Mouse (Mus musculus) spleen, adult 2 months (tissue): ENCODE data around the gene Ost4. TPM values are rescaled to one million over a fixed set of nuclear protein-coding genes. Genes with fewer than 3 reads are reported as not detected.

ENCODE experiments used
- DNase-seq, 2 experiments: peaks; one replicate each; pipeline versions ENCODE4 v3.0.0 to v3.0.0-alpha.2; 2012 to 2021; ENCODE audit warnings: low spot score in 2 of 2, low read depth in 1 of 2
- H3K27ac ChIP-seq: fragments of 200-500 bp; 2 replicates; pipeline ENCODE4 v1.5.1; 2012; ENCODE audit warnings: low read length, inconsistent platforms; ENCODE audit not compliant: insufficient read depth
- H3K27me3 ChIP-seq: fragments of 200-500 bp; 2 replicates; pipeline ENCODE4 v1.6.1; 2012; ENCODE audit warnings: mild to moderate bottlenecking, moderate library complexity, low read length, inconsistent platforms; ENCODE audit not compliant: control insufficient read depth, insufficient read depth
- H3K36me3 ChIP-seq: fragments of 200-500 bp; 2 replicates; pipeline ENCODE4 v1.6.1; 2012; ENCODE audit warnings: mild to moderate bottlenecking, low read length, inconsistent platforms; ENCODE audit not compliant: control insufficient read depth, insufficient read depth
- H3K4me1 ChIP-seq: fragments of 200-500 bp; 2 replicates; pipeline ENCODE4 v1.6.1; 2011; ENCODE audit warnings: inconsistent platforms; ENCODE audit not compliant: control insufficient read depth, insufficient read depth, insufficient read length
- H3K4me3 ChIP-seq: fragments of 200-500 bp; 2 replicates; pipeline ENCODE4 v1.5.1; 2011; ENCODE audit warnings: mild to moderate bottlenecking, inconsistent platforms; ENCODE audit not compliant: insufficient read depth, insufficient read length; ENCODE audit errors: extremely low read depth
- CTCF ChIP-seq: fragments of 200-500 bp; IDR thresholded peaks from 2 replicates; pipeline ENCODE4 v1.5.1; 2011; ENCODE audit warnings: mild to moderate bottlenecking, inconsistent platforms; ENCODE audit not compliant: insufficient read depth, insufficient read length, insufficient replicate concordance; ENCODE audit errors: extremely low read depth
- POLR2A ChIP-seq: fragments of 200-500 bp; IDR thresholded peaks from 2 replicates; pipeline ENCODE4 v1.6.1; 2011; ENCODE audit warnings: low read depth, low read length, inconsistent platforms
- WGBS: fragments of 180-500 bp; shearing (Covaris S2); methylation state at CpG from one replicate; pipeline ENCODE4 v1.1.7; 2018; 5-methylcytosine and 5-hydroxymethylcytosine counted together
- polyA plus RNA-seq: library from polyadenylated mRNA; depleted of rRNA; stranded (reverse); fragments of >200 nt; gene quantifications from 2 replicates; pipeline ENCODE4 v1.2.3, GENCODE M21; 2012

The Ost4 gene
- polyA plus RNA-seq, 1 experiment = 143 TPM

- Histone ChIP-seq H3K27ac (no peak overlapping the region), H3K27me3 (no peaks in the 10 kb centered on the region), H3K36me3 (peaks cover 22% of the 10 kb centered on the region), H3K4me3 (peak overlapping the region; percentile 85), H3K4me1 (peaks cover 3% of the 10 kb centered on the region; the same call in 1 of the 2 replicates)
- TF ChIP-seq POLR2A = no peak
- no peak for TF ChIP-seq CTCF
- WGBS = 64% methylated on average over 4 of the region's 4 CpGs
- DNase-seq = no peak
These were observed 42.9 kb upstream of the Ost4 start for GRCm38 (mm10) chr5:30950451-30950850.

- under 1% methylated on average over 31 of the region's 31 CpGs for WGBS
- peaks cover 6% of the 10 kb centered on the region for H3K27me3 ChIP-seq
- H3K36me3 ChIP-seq = peaks cover 15% of the 10 kb centered on the region
- H3K27ac ChIP-seq = peak overlapping the region; percentile 12
- DNase-seq = peak; percentile 59 to 90
- TF ChIP-seq CTCF = no peak
- TF ChIP-seq POLR2A = peak; percentile 7; the same call in 1 of the 2 replicates
- H3K4me3 ChIP-seq = peak overlapping the region; percentile 85
- H3K4me1 ChIP-seq = peaks cover 6% of the 10 kb centered on the region
These were observed 42.2 kb upstream of the Ost4 start for GRCm38 (mm10) chr5:30949654-30950326.

GRCm38 (mm10) chr5:30948620-30949019 lies 41.0 kb upstream of the Ost4 start:
- DNase-seq = no peak
- H3K4me1 ChIP-seq = peaks cover 6% of the 10 kb centered on the region
- H3K36me3 ChIP-seq = peaks cover 5% of the 10 kb centered on the region
- 50% methylated on average over 5 of the region's 5 CpGs for WGBS
- TF ChIP-seq CTCF = no peak
- TF ChIP-seq POLR2A = no peak
- peaks cover 6% of the 10 kb centered on the region for H3K27me3 ChIP-seq
- H3K4me3 ChIP-seq = no peak overlapping the region
- no peak overlapping the region for H3K27ac ChIP-seq

- TF ChIP-seq CTCF (no peak), POLR2A (no peak)
- H3K36me3 ChIP-seq = no peaks in the 10 kb centered on the region
- 13% methylated on average over 44 of the region's 44 CpGs for WGBS
- DNase-seq = no peak
- H3K27ac ChIP-seq = no peak within 1 kb of the TSS
- H3K4me1 ChIP-seq = peaks cover 6% of the 10 kb centered on the region
- peaks cover 6% of the 10 kb centered on the region for H3K27me3 ChIP-seq
- H3K4me3 ChIP-seq = no peak within 1 kb of the TSS
These were observed 37.6 kb upstream of the Ost4 start, which contains the start of gene Cgref1 for GRCm38 (mm10) chr5:30944956-30945781. TSS of gene Cgref1 (minus strand) at chr5:30945591.

GRCm38 (mm10) chr5:30944344-30944743 lies 36.8 kb upstream of the Ost4 start:
- no peak overlapping the region for H3K4me3 ChIP-seq
- DNase-seq = no peak
- H3K27ac ChIP-seq = no peak overlapping the region
- TF ChIP-seq CTCF = no peak
- TF ChIP-seq POLR2A = no peak
- 91% methylated on average over 6 of the region's 6 CpGs for WGBS
- H3K36me3 ChIP-seq = no peaks in the 10 kb centered on the region
- peaks cover 3% of the 10 kb centered on the region; the same call in 1 of the 2 replicates for H3K4me1 ChIP-seq
- peaks cover 6% of the 10 kb centered on the region for H3K27me3 ChIP-seq

DNA sequence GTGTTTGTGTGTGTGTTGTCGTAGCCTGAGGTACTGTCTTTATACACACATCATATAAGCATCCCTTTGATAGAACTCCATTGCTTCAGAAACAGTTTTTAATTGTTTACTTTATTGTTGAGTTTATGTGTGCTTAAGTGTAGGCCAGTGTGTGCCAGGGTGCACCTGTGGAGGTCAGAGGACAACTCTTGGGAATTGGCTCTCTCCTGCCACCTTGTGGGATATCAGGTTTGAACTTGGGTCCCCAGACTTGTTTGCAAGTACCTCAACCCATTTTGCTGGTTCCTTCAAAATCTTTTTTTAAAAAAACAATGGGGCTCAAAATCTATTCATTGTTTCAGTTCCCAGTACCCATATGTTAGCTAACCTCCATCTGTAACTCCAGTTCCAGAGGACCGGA lies 35.4 kb upstream of the Ost4 start:
- H3K36me3 ChIP-seq = no peaks in the 10 kb centered on the region
- WGBS = 91% methylated on average over 2 of the region's 2 CpGs
- peaks cover 3% of the 10 kb centered on the region; the same call in 1 of the 2 replicates for H3K4me1 ChIP-seq
- H3K27me3 ChIP-seq = peaks cover 6% of the 10 kb centered on the region
- TF ChIP-seq CTCF = peak; percentile 18; the same call in 1 of the 2 replicates
- TF ChIP-seq POLR2A = no peak
- H3K4me3 ChIP-seq = no peak overlapping the region
- DNase-seq = no peak
- H3K27ac ChIP-seq = no peak overlapping the region
